Mouse (Mus musculus) left cerebral cortex, adult 18-20 months (tissue): Measurements from ENCODE around the gene Sez6l2. TPM values are rescaled to one million over a fixed set of nuclear protein-coding genes. Genes with fewer than 3 reads are reported as not detected.

Experiments used
- total RNA-seq, 2 experiments: library from RNA; stranded (reverse); gene quantifications; 2 replicates each; pipeline ENCODE4 v1.2.3; 2021

Gene Sez6l2
- total RNA-seq, 2 experiments from 2014 or later = 407 to 416 TPM

Other genes starting within 250 kb of the Sez6l2 start
- 100 to 1,000 TPM; 161 to 166 TPM for gene Coro1a, start 242.8 kb upstream of the Sez6l2 start, total RNA-seq
- gene Mapk3, start 191.0 kb upstream of the Sez6l2 start, total RNA-seq = 100 to 1,000 TPM; 157 to 208 TPM
- 1 to 10 TPM; 1.3 to 3.5 TPM for gene Gdpd3, start 184.2 kb upstream of the Sez6l2 start, total RNA-seq
- 100 to 1,000 TPM; 282 to 325 TPM for gene Ypel3, start 173.6 kb upstream of the Sez6l2 start, total RNA-seq
- gene Tbx6, start 169.1 kb upstream of the Sez6l2 start, total RNA-seq = under 1 TPM; 0.56 to 0.63 TPM
- 10 to 100 TPM; 48.3 to 48.5 TPM for gene Ppp4c, start 158.1 kb upstream of the Sez6l2 start, total RNA-seq
- gene Fam57b, start 152.9 kb upstream of the Sez6l2 start, total RNA-seq = 10 to 100 TPM; 63.0 to 65.5 TPM
- gene 4930451I11Rik, start 118.9 kb upstream of the Sez6l2 start, total RNA-seq = not detected
- gene Doc2a, start 103.1 kb upstream of the Sez6l2 start, total RNA-seq = 10 to 100 TPM; 55.8 to 56.1 TPM
- gene Hirip3, start 88.6 kb upstream of the Sez6l2 start, total RNA-seq = 10 to 100 TPM; 29.0 to 31.9 TPM
- 10 to 100 TPM; 54.0 to 54.6 TPM for gene Ino80e, start 88.2 kb upstream of the Sez6l2 start, total RNA-seq
- gene Taok2, start 65.9 kb upstream of the Sez6l2 start, total RNA-seq = 100 to 1,000 TPM; 150 to 163 TPM
- 10 to 100 TPM; 19.6 to 23.3 TPM for gene Tmem219, start 27.6 kb upstream of the Sez6l2 start, total RNA-seq
- 100 to 1,000 TPM; 136 to 158 TPM for gene Kctd13, start 21.7 kb upstream of the Sez6l2 start, total RNA-seq
- 10 to 100 TPM; 39.7 to 43.3 TPM for gene Asphd1, start 981 bp upstream of the Sez6l2 start, total RNA-seq
- gene Cdipt, start 25.4 kb downstream of the Sez6l2 start, total RNA-seq = 100 to 1,000 TPM; 171 to 180 TPM
- gene Cdiptos, start 25.5 kb downstream of the Sez6l2 start, total RNA-seq = under 1 TPM in 1 of 2 experiments, not detected in 1; 0.45 TPM
- 1 to 10 TPM; 8.6 to 9.5 TPM for gene Mvp, start 64.1 kb downstream of the Sez6l2 start, total RNA-seq
- gene Pagr1b, start 65.9 kb downstream of the Sez6l2 start, total RNA-seq = not detected
- gene Pagr1a, start 66.8 kb downstream of the Sez6l2 start, total RNA-seq = 10 to 100 TPM; 18.7 to 35.6 TPM
- 10 to 100 TPM; 45.7 to 55.3 TPM for gene Gm42742, start 70.5 kb downstream of the Sez6l2 start, total RNA-seq
- gene Prrt2, start 70.6 kb downstream of the Sez6l2 start, total RNA-seq = 100 to 1,000 TPM; 202 to 211 TPM
- 100 to 1,000 TPM; 205 to 207 TPM for gene Maz, start 76.5 kb downstream of the Sez6l2 start, total RNA-seq
- 1 to 10 TPM; 3.6 to 5.7 TPM for gene Kif22, start 91.9 kb downstream of the Sez6l2 start, total RNA-seq
- gene Zg16, start 136.8 kb downstream of the Sez6l2 start, total RNA-seq = not detected
- 1 to 10 TPM; 1.1 to 1.6 TPM for gene AI467606, start 140.8 kb downstream of the Sez6l2 start, total RNA-seq
- under 1 TPM; 0.54 to 0.63 TPM for gene Qprt, start 171.7 kb downstream of the Sez6l2 start, total RNA-seq
- under 1 TPM; 0.09 to 0.16 TPM for gene Spn, start 187.3 kb downstream of the Sez6l2 start, total RNA-seq
- 10 to 100 TPM; 88.0 to 90.2 TPM for gene Cd2bp2, start 245.5 kb downstream of the Sez6l2 start, total RNA-seq